Mouse (Mus musculus) frontal cortex, postnatal 10 days (tissue): ENCODE measurements around the gene Pde10a.

Experiments used
- DNase-seq, 2 experiments: peaks; one replicate each; pipeline ENCODE4 v3.0.0; 2022; ENCODE audit warnings: low spot score in 2 of 2, mixed read lengths in 1 of 2

The Pde10a gene

DNA sequence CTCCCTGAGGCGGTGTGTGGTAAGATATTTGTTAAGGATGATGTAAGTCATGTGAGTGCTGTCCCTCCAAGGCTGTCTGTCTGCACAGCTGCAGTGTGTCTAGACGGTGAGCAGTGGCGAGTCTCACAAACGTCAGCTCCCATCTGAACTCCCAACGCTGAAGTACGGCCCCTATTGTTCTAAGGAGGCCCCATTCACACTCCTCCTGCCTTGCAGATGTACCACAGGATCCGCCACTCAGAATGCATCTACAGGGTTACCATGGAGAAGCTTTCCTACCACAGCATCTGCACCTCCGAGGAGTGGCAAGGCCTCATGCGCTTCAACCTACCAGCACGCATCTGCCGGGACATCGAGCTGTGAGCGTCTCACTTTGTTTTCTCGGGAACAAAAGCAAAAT, 436.5 kb downstream of the Pde10a start:
- DNase-seq: no peak

DNA sequence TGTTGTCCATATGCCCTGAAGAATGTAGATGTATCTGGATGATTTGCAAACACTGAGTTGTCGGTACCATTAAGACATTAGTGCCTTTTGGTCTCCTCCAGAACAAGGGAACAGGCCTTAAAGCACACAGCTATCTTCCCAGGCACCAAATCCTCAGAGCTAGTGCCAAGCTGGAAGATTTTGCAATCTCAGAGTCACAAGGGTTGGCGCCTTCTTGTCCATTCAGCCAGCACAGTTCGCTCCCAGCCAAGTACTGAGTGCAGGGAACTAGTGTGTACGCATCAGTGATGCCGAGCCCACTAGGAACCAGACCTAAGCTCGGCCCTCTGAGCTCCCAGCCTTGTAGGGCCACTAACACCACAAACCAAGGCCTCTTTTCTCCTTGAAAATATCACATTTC, 440.0 kb downstream of the Pde10a start:
- no peak for DNase-seq

DNA sequence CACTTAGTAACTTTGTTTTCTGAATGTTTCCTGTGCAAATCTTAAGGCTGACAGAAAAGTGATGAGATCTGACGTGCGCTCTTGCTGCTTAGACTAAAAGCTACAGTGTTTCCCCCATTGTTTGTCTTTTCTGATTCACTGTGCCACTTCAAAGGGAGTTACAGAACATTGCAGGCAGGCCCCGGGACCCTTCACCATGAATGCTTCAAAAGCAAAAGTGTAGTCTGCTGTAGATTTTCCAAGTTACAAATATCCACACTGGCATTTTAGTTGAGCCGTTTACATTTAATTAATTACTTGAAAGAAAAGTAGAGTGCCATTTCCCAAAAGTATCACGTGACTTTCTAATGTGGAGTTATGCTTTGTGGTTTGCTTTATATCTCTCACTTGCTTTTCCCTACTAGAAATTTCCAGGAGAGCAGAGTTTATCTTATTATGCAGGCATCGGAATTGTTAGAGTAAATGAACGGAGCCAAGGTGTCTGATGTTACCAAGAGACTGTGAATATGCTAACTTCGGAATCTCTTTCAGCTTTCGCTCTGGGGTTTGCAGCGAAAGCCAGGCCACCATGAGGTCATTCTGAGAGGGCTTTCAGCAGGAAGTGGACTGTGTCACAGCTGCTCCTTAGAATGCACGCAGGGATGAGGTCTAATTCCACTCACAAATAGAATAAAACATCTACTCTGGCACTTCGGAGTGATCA, 447.1 kb downstream of the Pde10a start:
- DNase-seq: no peak

DNA sequence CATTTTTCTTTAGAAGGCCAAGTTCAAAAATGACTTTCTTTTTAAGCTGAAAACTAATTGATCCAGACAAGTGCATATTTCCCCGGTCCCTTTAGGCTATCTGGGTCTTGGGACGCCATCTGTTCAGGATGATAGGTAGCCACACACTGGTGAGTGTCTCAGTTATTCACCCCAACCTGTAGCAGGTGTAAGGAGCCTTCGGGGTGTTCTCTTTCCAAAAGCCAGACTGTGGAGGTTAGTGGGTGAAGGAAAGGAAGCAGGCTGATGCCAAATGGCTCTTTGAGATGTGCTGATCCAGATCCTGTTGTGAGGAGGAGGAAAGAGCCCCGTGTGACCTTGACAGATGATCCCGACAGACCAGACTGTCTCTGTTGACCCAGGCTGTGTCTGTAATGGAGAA, 448.2 kb downstream of the Pde10a start:
- no peak for DNase-seq

DNA sequence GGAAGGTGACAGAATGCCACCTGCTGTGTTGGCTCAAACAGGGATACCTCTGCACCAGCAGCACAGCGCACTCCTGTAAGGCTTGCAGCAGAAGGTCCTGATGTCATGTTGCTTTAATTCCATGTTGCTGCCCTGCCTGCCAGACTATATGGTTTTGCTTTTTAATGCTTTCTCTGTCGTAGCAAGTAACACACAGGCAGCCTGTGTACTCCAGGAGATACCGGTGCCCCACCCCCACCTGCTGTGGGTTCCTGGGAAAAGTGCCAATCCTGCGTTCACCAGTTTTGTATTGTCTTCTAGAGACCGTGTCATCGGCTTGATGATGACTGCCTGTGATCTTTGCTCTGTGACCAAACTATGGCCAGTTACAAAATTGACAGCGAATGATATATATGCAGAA, 449.3 kb downstream of the Pde10a start:
- no peak for DNase-seq

DNA sequence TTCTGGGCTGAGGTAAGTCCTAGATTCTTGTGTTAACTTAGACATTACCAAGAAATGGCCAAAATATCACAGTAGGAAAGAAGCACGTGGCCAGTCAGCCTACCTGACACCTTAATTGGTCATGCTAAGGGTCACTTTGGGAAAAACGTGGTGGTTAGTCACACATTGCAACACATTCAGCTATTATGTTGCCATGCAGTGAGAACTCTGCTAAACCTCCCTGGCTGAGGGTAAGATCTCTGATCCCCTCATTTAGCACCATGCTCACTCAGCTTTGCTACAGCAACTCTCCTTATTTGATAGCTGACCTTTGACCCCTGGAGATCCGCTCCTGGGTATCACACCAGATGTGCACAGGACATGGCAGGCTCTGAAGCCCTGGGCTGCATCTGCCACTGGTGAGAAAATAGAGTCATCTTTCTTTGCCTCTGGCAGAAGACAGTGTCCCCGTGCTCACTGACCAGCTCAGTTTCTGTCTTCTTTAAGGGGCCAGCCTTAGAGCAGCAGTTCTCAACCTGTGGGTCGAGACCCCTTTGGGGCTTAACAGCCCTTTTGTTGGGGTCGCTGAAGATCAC, 449.7 kb downstream of the Pde10a start:
- no peak for DNase-seq

DNA sequence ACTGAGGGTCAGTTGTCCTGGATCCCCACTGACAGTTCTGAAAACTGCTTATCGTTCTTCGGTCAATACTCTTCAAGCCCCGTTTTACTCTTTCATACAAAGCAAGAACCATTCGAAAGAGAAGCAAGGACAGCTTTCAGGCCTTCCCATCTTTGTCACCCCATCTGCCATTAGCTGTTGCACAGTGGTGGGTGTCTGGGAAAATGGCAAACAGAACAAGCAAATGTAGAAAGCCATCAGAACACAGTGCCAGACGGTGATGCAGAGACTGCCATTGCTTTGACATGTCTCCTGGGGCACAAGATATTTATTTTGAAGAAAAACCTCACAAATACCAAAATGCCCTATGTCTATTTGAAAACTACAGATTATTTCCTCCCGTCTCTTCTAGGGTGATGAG, 451.6 kb downstream of the Pde10a start:
- no peak for DNase-seq

DNA sequence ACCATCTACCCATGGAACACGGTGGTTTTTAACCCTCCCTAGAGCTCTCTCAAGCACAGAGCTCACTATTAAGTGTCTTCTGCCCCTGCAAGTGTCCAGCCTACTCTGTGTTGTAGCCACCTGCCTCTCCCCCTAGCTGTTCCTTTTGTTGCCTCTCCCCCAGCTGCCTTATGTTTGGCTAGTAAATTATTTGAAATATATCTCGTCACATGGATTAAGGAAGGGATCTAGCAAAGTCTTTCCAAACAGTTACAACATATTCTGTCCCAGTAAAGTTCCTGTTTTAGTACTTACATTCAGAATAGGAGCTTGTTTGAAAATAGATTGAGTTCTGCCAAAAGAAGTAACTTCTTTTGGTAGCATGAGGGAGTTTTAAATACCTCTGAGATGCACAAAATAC, 452.1 kb downstream of the Pde10a start:
- DNase-seq: no peak

DNA sequence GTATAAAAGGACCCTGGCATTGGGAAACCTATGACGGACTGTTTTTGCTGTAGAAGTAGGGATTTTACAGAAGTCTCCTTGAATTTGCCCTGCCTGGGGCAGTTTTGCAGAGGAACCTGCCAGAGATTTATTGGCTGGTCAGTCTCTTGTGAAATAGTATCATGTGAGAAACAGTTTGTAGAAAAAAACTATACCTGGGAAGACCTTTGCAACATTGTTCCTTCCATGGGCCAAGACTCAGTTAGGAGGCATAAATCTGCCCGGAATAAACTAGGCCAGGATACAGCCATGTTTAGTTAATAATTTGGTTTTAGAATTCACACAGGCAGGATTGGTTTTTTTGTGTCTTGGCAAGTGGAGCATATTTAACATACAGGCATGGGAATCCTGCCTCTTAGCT, 458.4 kb downstream of the Pde10a start:
- DNase-seq: no peak

DNA sequence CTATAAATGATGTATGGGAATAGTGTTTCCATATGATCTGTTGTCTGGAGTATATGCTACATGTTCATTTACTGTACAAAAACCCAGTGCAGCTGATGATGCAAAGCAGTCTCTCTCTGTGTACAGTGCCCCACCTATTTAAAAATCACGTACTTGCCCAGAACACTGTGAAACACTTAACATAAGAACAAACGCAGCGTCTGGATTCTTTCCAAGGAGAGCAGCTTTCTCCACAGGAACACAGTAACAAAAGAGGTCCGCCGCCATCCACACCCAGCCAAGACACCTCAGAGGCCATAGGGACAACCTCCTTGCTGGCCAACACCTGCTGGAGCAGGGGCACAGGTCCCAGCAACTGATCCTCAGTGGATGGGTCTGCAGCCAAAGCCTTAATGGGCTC, 460.5 kb downstream of the Pde10a start:
- peak in 1 of 2 experiments; percentile 29 for DNase-seq

DNA sequence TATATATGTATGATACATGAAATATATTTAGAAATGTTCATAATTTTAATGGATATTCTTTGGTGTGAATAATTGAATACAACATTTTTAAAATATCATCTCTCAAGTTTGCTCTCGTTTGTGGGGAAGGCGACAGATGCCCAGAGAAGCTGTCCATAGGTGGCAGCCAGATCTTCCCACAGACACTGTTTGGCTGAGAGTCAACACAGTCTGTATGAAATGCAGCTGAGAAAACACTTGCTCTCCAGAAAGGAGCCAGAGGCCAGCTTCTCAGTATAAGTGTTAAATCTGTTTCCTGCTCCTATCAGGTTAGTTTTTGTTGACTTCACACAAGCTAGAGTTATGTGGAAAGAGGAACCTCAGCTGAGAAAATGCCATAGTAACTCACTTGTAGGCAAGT, 461.4 kb downstream of the Pde10a start:
- peak in 1 of 2 experiments; percentile 40 for DNase-seq

DNA sequence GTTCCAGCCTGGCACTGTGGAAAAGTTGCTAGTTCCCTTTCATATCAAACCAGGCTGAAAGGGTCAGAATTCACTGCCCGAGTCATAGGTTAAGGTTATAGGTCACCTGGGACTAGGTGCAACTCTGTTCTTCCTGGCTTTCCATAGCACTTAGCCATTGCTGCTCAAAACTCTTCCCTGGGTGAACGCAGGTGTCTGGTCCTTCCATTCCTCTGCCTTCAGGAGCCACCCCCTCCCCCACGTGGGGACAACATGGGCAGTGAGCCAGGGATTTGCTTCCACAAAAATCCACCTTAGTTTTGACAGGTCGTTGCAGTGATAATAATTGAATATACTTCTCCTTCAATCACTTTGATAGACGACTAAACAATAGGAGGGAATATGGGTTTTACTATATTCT, 462.2 kb downstream of the Pde10a start:
- DNase-seq: peak in 1 of 2 experiments; percentile 33

DNA sequence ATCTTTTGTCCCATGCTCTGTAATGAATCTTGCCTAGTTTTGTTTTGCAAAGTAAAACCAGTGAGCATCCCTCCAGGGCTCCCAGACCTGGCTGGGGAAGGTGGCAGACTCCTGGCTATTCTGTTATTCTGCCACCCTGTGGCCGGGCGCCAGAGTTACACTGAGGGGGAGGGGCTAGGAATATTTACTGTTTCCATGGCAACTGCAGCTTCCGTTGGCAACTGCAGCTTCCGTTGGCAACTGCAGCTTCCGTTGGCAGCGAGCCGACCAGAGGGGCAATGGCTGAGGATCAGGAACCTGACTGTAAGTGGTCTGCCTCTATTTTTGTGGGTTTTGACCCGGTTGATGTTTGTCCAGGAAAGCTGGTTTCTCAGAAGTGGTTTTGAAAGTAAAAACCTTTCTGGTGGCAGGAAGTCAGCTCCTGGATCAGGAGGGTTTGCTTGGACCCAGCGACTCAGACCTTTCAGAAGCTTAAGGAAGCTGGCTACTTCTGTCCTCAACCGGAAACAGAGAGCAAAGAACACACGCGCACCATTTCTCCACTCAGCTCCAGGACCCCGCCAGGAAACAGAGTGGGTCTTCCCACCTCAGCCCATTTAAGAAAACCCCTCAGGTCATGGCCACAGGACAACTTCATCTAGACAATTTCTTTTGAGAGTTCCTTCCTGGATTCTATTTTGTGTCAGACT, 463.1 kb downstream of the Pde10a start, which contains the start of gene 1700010I14Rik:
1700010I14Rik (plus strand) TSS at position 215 of the 689 bp plus-strand sequence.
- DNase-seq: peak; percentile 88 to 89

DNA sequence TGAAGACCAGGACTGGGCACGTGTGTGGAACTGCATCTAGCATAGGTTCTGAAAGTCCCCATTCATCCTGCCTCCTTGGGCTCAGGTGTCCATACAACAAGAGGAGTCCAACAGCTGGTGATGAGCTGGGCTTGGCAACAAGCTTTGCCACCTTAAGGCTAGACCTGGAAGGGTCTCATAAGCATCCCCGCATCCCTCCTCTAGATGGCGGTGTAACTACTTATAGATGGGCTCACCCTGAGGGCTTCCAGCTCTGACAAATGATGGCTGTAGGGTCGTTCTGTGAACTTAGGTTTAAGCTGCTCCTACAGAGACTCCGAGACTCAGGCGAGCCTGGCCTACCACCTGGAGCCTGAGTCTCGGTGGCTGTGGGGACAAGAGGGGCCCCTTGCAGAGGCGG, 466.0 kb downstream of the Pde10a start:
- DNase-seq: peak; percentile 26 to 44

DNA sequence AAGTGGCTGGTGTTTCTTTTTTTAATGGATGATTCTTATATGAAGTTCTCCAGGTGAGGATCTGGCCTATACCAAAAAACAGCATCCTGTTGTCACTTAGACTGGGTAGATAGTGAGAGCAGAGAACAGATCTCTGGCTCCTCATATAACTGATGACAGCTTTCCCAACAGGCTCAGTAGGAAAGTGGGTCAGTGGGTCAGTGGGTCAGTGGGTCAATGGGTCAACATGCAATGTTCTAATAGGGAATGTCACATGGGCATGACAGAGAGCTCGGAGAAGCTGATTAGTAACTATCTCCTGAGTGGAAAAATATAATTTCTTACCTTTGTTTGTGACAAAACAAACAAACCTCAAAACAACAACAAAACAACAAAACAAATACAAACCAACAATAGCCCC, 470.2 kb downstream of the Pde10a start:
- DNase-seq: no peak

DNA sequence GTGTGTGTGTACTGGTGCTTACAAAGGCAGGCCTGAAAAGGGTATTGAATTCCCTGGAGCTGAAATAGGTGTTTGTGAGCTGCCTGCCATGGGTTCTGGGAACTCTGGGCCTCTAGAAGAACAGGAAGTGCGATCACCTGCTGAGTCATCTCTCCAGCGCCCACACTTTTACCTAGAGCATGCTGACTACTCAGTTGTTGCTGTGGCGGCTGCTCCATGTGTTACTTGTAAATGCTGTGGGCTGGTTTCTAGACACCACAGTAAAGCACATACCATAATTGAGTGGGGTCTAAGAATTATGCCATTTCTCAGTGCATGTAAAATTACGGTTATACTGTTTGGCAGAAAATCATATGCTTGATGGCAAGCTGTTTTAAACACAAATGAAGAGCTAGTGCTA, 477.3 kb downstream of the Pde10a start:
- no peak for DNase-seq

DNA sequence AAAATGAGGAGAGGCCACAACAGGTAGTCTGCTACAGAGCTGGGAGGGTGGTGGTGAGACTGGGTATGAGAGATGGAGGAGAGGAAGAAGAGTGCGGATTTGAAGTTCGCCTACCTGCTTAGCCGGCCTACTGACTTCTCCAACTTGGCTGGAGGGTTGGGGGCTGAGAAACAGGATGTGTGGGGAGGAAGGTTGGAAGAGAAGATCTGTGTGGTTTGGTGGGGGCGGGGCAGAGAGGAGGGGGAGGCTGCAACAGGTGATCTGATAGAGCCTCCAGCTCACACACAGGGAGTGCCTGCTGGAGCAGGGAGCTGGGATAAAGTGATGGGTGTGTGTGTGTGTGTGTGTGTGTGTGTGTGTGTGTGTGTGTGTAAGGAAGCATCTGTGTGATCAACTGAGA, 479.3 kb downstream of the Pde10a start:
- no peak for DNase-seq

DNA sequence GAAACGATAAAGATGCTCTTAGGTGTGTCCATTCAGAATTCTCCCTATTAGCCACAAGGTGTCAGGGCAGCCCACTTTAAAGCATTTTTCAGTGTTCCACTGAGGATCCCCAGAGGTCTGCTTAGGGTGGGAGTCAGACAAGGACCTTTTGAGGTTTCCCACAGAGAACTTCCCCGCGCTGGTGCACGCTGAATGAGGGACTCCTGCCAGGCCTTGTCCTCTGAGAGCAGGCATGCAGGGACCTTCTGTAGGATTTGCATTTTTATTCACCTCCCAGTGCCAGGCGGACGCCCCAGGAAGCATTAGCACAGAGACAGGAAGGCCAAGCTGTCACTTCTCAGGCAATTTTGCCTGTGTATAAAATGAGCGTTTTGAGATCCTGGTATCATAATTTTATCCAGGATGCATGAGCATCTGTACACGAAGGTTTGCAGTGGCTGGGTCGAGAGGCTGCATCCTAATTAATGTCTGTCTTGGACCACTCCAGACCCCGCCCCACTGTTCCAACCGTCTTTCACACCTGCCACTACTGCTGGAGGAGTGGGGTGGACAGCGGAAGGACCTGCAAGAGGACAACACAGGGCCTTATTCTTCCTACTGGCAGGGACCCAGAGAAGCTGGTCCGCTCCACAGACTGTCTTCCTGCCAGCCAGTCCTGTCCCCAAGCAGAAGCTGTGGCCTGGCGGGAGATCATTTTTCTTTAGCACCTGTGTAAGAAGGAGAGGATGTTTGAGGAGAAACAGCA, 498.2 kb downstream of the Pde10a start:
- DNase-seq: peak; percentile 41 to 62

DNA sequence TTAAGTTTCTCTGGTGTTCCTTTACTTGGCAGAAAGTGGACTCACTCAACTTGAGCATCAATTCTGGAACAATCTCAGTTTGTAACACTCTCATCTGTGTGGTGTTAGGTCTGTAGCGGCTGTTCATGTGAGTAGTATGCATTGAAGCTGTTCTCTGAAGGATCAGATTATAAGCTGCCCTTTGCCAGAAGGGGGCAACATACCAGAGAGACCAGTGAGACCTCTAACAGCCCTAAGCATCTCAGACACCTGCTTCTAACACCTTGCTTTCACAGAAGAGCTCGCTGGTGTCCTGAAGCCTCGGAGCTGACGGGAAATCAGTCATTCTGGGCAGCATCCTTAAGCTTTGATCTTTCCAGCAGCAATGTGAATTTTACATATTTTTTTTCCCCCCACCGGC, 505.0 kb downstream of the Pde10a start:
- DNase-seq: no peak

DNA sequence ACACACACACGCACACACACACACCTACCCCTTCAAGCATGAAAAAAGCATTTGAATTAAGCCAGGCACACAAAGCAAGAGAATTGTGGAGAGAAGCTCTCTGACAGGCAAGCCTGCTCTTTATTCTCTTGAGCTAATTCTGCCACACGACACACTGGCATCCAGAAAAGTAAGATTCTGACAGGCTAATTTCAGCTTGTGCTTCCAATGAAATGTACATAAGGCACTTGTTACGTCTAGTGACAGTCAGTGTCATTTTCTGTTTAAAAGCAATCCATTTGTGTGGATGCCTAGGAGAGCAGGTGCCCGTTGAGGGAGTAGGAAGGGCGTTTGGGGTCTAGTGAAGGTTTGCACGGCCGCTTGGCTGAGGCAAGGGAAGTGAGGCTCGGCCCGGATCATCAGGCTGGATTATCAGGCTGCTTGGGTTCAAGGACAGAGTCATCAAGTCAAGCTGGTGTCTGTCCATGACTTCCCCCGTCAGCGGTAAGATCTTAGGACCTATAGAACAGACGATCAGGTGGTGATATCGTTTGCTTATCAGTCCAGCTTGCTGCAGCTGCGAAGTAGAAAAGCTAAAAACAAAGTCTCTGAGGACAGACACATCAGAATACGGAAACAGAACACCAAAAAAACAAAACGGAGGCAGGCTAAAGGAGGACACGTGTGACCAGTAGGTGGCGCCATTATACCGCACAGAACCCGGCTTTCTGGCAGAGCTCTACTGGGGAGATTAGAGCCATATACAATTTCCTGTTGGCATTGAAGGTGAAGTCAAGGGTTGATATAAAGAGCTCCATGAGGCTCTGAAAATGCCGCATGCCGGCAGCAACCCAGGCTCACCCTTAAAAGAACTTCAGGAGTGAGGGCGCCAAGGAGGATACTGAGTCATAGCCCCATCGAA, 506.3 kb downstream of the Pde10a start:
- DNase-seq: peak; percentile 68 to 85

DNA sequence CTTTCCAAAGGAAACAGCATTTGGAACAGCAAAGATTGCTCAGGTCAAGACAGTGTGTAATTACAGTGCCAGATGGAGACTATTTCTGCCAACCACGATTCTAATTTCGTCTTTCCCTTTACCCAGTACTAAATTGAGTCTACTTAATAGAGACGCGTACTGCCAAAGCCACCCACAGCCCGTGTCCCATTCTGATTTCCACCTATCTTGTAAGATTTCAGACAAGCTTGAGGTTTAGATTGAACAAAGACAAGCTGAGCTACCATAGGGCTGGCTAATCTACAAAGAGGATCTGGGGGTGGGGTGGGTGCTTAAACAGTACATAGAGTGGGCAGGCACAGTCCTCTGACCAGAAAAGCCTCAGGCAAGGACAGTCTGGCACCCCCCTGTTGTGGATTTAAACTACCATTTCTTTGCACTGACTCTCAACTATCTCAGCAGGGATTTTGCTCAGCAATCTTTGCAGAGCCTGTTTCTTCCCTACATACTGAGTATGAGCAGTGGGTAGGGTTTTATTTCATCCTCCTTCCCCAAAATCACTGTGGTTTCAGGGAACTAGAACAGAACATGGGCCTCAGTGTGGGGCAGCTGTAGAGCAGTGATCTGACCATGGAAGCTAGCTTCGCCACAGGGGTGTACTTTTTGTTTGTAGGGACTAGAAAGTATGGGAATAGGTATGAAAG, 507.3 kb downstream of the Pde10a start:
- DNase-seq: peak in 1 of 2 experiments; percentile 25
